Mouse (Mus musculus): Measurements from ENCODE around the gene Dars2. TPM values are rescaled to one million over a fixed set of nuclear protein-coding genes. Genes with fewer than 3 reads are reported as not detected.
A peak's percentile ranks its signal among the peaks of the same experiment; 100 is the strongest.

The Dars2 gene
- polyA plus RNA-seq, 1 experiment from 2014 or later: 10.9 TPM

DNA sequence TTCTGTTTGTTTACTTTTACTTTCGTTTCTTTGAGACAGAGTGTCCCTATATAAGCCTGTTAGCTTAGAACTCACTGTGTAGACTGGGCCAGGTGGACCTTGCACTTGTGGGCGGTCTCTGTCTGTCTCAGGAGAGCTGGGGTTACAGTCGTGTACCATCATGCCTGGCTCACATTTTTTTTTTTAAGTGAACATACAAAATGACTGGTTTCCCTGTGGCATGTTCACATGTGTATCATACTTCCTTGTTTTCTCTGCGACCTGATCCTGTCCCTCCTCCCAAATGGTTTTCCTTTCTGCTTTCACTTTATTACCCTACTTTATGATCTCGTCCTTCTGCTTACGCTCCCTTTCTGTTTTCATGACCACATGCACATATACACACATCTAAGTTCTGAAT, 5.8 kb upstream of the Dars2 start:
- 78% methylated on average over 6 of the region's 6 CpGs for WGBS
- Histone ChIP-seq H3K4me1 (ENCODE audit: insufficient read depth, low read depth, low read length) (peaks cover 12% of the 10 kb centered on the region; the same call in 1 of the 2 replicates), H3K36me3 (ENCODE audit: insufficient read depth, low read length) (no peaks in the 10 kb centered on the region), H3K4me3 (ENCODE audit: low read depth, low read length) (no peak overlapping the region), H3K9ac (replicated peaks; ENCODE audit: low read depth) (no peak overlapping the region), H3K27ac (ENCODE audit: low read length) (no peak overlapping the region), H3K4me2 (replicated peaks; ENCODE audit: low read depth, low read length) (no peak overlapping the region), H3K9me3 (ENCODE audit: low read length) (no peaks in the 10 kb centered on the region), H3K27me3 (replicated peaks; ENCODE audit: insufficient read depth, low read length) (no peaks in the 10 kb centered on the region)
- DNase-seq (ENCODE audit: low spot score): no peak
- TF ChIP-seq EP300 (IDR thresholded peaks at IDR 0.05) (no peak), CTCF (IDR thresholded peaks at IDR 0.05) (no peak)
- ATAC-seq: no peak

DNA sequence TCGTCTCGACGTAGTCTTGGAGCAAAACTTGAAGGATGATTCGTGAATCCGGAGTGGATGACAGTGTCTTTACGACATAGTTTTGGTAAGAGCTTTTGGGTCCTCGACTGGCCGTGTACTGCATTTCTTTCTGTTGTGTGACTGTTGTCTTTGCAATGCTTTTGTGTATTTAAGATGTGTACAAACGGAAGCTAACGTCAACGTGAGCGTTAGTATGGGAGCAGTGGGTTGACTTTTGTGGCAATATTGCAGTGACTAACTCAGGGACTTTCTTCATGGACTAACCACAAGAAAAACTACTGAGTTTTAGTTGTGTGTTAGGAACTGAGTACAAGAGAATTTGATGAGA, 788 bp upstream of the Dars2 start:
- peak overlapping the region; percentile 20 for H3K27ac ChIP-seq (ENCODE audit: low read length)
- H3K9ac ChIP-seq (replicated peaks; ENCODE audit: low read depth): peak overlapping the region; percentile 39
- H3K9me3 ChIP-seq (ENCODE audit: low read length): no peaks in the 10 kb centered on the region
- H3K4me1 ChIP-seq (ENCODE audit: insufficient read depth, low read depth, low read length): peaks cover 17% of the 10 kb centered on the region; the same call in 1 of the 2 replicates
- DNase-seq (ENCODE audit: low spot score) (no peak), ATAC-seq (no peak)
- H3K4me3 ChIP-seq (ENCODE audit: low read depth, low read length): peak overlapping the region; percentile 71
- peak overlapping the region; percentile 62 for H3K4me2 ChIP-seq (replicated peaks; ENCODE audit: low read depth, low read length)
- no peaks in the 10 kb centered on the region for H3K27me3 ChIP-seq (replicated peaks; ENCODE audit: insufficient read depth, low read length)
- TF ChIP-seq EP300 (IDR thresholded peaks at IDR 0.05) (no peak), CTCF (IDR thresholded peaks at IDR 0.05) (no peak)
- H3K36me3 ChIP-seq (ENCODE audit: insufficient read depth, low read length): no peaks in the 10 kb centered on the region
- WGBS: under 1% methylated on average over 12 of the region's 12 CpGs

GRCm38 (mm10) chr1:161063351-161063750, 7.1 kb downstream of the Dars2 start:
- Histone ChIP-seq H3K4me2 (replicated peaks; ENCODE audit: low read depth, low read length) (no peak overlapping the region), H3K36me3 (ENCODE audit: insufficient read depth, low read length) (no peaks in the 10 kb centered on the region), H3K9me3 (ENCODE audit: low read length) (no peaks in the 10 kb centered on the region), H3K4me1 (ENCODE audit: insufficient read depth, low read depth, low read length) (no peaks in the 10 kb centered on the region), H3K27me3 (replicated peaks; ENCODE audit: insufficient read depth, low read length) (no peaks in the 10 kb centered on the region), H3K27ac (ENCODE audit: low read length) (no peak overlapping the region), H3K4me3 (ENCODE audit: low read depth, low read length) (no peak overlapping the region), H3K9ac (replicated peaks; ENCODE audit: low read depth) (no peak overlapping the region)
- ATAC-seq (no peak), DNase-seq (ENCODE audit: low spot score) (no peak)
- WGBS: 69% methylated on average over 1 of the region's 1 CpGs
- TF ChIP-seq EP300 (IDR thresholded peaks at IDR 0.05): no peak
- no peak for TF ChIP-seq CTCF (IDR thresholded peaks at IDR 0.05)

DNA sequence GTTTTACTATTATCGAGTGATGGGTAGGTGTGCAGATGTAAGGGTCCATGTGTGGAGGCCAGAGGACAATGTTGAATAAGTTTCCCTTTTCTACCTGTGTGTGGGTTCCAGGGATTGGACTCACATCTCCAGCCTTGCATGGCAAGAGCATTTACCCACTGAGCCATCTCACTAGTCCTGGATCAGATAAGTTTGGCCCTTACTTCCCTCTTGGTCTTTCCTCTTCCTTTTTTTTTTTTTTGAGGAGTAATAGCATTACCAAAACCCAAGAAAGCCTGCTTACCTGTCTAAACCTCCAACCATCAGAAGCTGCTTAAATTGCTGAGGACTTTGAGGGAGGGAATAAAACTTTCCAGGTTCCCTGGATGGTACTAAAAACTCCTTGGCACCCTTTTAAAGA, 13.3 kb downstream of the Dars2 start:
- Histone ChIP-seq H3K27me3 (replicated peaks; ENCODE audit: insufficient read depth, low read length) (no peaks in the 10 kb centered on the region), H3K4me2 (replicated peaks; ENCODE audit: low read depth, low read length) (no peak overlapping the region), H3K36me3 (ENCODE audit: insufficient read depth, low read length) (no peaks in the 10 kb centered on the region), H3K27ac (ENCODE audit: low read length) (no peak overlapping the region), H3K9me3 (ENCODE audit: low read length) (no peaks in the 10 kb centered on the region), H3K4me1 (ENCODE audit: insufficient read depth, low read depth, low read length) (no peaks in the 10 kb centered on the region), H3K4me3 (ENCODE audit: low read depth, low read length) (no peak overlapping the region), H3K9ac (replicated peaks; ENCODE audit: low read depth) (no peak overlapping the region)
- no peak for ATAC-seq
- 95% methylated on average over 1 of the region's 1 CpGs for WGBS
- DNase-seq (ENCODE audit: low spot score): no peak
- TF ChIP-seq EP300 (IDR thresholded peaks at IDR 0.05): no peak

DNA sequence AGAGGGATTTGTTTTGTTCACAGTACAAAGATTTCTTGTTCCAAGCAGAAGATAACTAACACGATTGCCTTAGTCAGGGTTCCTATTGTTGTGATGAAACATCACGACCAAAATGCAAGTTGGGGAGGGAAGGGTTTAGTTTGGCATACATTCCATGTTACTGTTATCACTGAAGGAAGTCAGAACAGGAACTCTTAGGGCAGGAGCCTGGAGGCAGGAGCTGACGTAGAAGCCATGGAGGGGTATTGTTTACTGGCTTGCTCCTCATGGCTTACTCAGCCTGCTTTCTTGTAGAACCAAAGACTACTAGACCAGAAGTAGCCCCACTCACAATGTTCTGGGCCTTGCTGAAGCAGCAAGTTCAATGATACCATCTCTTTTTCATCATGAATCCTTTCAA, 23.5 kb downstream of the Dars2 start:
- H3K36me3 ChIP-seq (ENCODE audit: insufficient read depth, low read length): peaks cover 3% of the 10 kb centered on the region; the same call in 1 of the 2 replicates

DNA sequence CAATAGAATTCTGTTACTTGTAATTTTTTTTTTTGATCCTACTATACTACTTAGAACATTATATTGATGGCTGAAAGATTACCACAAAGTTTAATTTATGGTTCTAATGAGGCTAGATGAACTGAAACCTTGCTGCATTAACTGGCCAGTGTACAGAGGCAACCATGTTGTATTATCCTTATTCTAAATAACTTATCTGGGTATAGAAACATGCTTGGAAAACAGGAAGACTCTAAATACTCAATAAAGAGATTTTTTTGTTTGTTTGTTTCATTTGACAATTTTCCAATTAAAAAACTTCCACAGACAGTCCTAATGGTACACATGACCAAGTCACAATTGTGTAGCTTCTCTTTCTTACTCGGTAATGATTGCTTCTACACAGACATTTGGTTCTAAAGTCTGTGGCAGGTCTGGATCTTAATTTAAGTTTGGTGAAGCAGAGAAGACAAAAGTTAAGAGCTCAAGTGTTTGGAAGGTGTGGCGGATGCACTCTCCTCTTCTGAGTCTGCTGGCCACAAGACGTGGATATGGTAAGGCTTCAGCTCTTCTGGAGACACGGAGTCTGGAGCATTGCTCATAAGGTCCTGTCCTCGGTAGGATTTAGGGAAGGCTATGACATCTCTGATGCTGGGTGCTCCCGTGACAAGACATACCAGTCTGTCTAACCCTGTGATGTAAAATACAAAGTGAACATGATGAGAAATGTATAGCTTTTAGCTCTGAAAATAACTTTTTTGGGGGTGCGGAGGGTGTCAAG, 29.0 kb downstream of the Dars2 start:
- Histone ChIP-seq H3K27ac (ENCODE audit: low read length) (no peak overlapping the region), H3K4me2 (replicated peaks; ENCODE audit: low read depth, low read length) (no peak overlapping the region), H3K9ac (replicated peaks; ENCODE audit: low read depth) (no peak overlapping the region), H3K36me3 (ENCODE audit: insufficient read depth, low read length) (peaks cover 6% of the 10 kb centered on the region; the same call in 1 of the 2 replicates), H3K4me3 (ENCODE audit: low read depth, low read length) (no peak overlapping the region), H3K9me3 (ENCODE audit: low read length) (no peaks in the 10 kb centered on the region), H3K4me1 (ENCODE audit: insufficient read depth, low read depth, low read length) (peaks cover 1% of the 10 kb centered on the region; the same call in 1 of the 2 replicates), H3K27me3 (replicated peaks; ENCODE audit: insufficient read depth, low read length) (no peaks in the 10 kb centered on the region)
- 85% methylated on average over 7 of the region's 7 CpGs for WGBS
- DNase-seq (ENCODE audit: low spot score) (no peak), ATAC-seq (no peak)
- TF ChIP-seq EP300 (IDR thresholded peaks at IDR 0.05) (no peak), CTCF (IDR thresholded peaks at IDR 0.05) (no peak)

More for the DNA sequence above, 23.5 kb downstream of the Dars2 start:
- TF ChIP-seq EP300 (IDR thresholded peaks at IDR 0.05) (no peak), CTCF (IDR thresholded peaks at IDR 0.05) (no peak)
- H3K4me2 ChIP-seq (replicated peaks; ENCODE audit: low read depth, low read length): no peak overlapping the region
- no peaks in the 10 kb centered on the region for H3K27me3 ChIP-seq (replicated peaks; ENCODE audit: insufficient read depth, low read length)
- H3K4me1 ChIP-seq (ENCODE audit: insufficient read depth, low read depth, low read length): no peaks in the 10 kb centered on the region
- no peak overlapping the region for H3K27ac ChIP-seq (ENCODE audit: low read length)
- no peak overlapping the region for H3K4me3 ChIP-seq (ENCODE audit: low read depth, low read length)
- ATAC-seq (no peak), DNase-seq (ENCODE audit: low spot score) (no peak)
- WGBS: 72% methylated on average over 3 of the region's 3 CpGs
- H3K9ac ChIP-seq (replicated peaks; ENCODE audit: low read depth): no peak overlapping the region
- H3K9me3 ChIP-seq (ENCODE audit: low read length): no peaks in the 10 kb centered on the region
